Mouse (Mus musculus) cerebellum, adult 2 months (tissue): Measurements from ENCODE around the gene Cinp. TPM values are rescaled to one million over a fixed set of nuclear protein-coding genes. Genes with fewer than 3 reads are reported as not detected.
"Not testable (repeated sequence)": the region's sequence is repeated elsewhere in the genome, so short reads cannot be mapped to it uniquely, and the experiment has no call there.

Experiments
- DNase-seq, 2 experiments: peaks; one replicate each; pipeline ENCODE4 v3.0.0; 2021
- H3K27ac ChIP-seq: fragments of 200-500 bp; 2 replicates; pipeline ENCODE4 v1.5.1; 2012; ENCODE audit warnings: low read length, control low read depth, inconsistent platforms; ENCODE audit not compliant: insufficient read depth
- H3K27me3 ChIP-seq: fragments of 200-500 bp; 2 replicates; pipeline ENCODE4 v1.6.1; 2012; ENCODE audit warnings: inconsistent platforms, mild to moderate bottlenecking, low read length, moderate library complexity; ENCODE audit not compliant: control insufficient read depth, insufficient read depth
- H3K4me1 ChIP-seq: fragments of 200-500 bp; 2 replicates; pipeline ENCODE4 v1.6.1; 2011; ENCODE audit warnings: low read length; ENCODE audit not compliant: control insufficient read depth, insufficient read depth
- H3K4me3 ChIP-seq: fragments of 200-500 bp; replicated peaks from 2 replicates; pipeline ENCODE3; 2011; ENCODE audit warnings: mild to moderate bottlenecking, low read depth, low read length, control low read depth; ENCODE audit not compliant: insufficient read depth
- CTCF ChIP-seq: fragments of 200-500 bp; IDR thresholded peaks from 2 replicates; pipeline ENCODE4 v1.5.1; 2011; ENCODE audit warnings: low read depth, mild to moderate bottlenecking, control low read depth, low read length, moderate library complexity, borderline replicate concordance; ENCODE audit not compliant: insufficient read depth
- POLR2A ChIP-seq: fragments of 200-500 bp; IDR thresholded peaks from 2 replicates; pipeline ENCODE4 v1.6.1; 2011; ENCODE audit warnings: low read length, control low read depth, borderline replicate concordance; ENCODE audit not compliant: insufficient read depth
- WGBS: fragments of 180-500 bp; shearing (Covaris S2); methylation state at CpG from one replicate; pipeline ENCODE4 v1.1.7; 2018; 5-methylcytosine and 5-hydroxymethylcytosine counted together
- polyA plus RNA-seq: library from polyadenylated mRNA; depleted of rRNA; stranded (reverse); fragments of >200 nt; gene quantifications from 2 replicates; pipeline ENCODE4 v1.2.3, GENCODE M21; 2012

Cinp gene
- polyA plus RNA-seq, 1 experiment, result 65.7 TPM

DNA sequence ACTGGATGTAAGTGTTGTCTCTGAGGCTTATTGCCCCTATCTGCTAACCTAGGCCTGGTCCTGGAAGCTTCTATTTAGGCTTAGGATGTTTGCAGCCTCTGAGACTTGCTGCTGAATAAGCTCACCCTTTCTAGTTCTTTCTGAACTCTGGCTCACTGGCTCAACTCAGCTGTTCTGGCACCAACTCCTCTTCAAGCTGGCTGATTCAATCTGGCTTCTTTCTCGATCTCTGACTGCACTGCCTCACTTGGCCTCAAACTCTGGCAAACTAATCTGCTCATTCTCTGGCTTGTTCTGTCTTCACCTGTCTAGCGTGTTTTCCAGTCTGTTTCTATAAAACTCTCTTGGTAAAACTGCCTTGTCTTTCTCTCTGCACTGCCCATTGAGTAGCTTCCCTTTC, 13.6 kb downstream of the Cinp start:
- WGBS, result 42% methylated on average over 2 of the region's 2 CpGs
- Histone ChIP-seq H3K4me3 (no peak overlapping the region), H3K4me1 (no peaks in the 10 kb centered on the region), H3K27me3 (no peaks in the 10 kb centered on the region), H3K27ac (no peak overlapping the region)
- DNase-seq, result no peak
- TF ChIP-seq CTCF (no peak), POLR2A (no peak)

GRCm38 (mm10) chr12:110871247-110871646, 17.7 kb downstream of the Cinp start:
- Histone ChIP-seq H3K4me1 (peaks cover 2% of the 10 kb centered on the region), H3K27ac (no peak overlapping the region), H3K27me3 (no peaks in the 10 kb centered on the region), H3K4me3 (no peak overlapping the region)
- WGBS, result 90% methylated on average over 5 of the region's 5 CpGs
- TF ChIP-seq POLR2A (no peak), CTCF (no peak)
- DNase-seq, result no peak

DNA sequence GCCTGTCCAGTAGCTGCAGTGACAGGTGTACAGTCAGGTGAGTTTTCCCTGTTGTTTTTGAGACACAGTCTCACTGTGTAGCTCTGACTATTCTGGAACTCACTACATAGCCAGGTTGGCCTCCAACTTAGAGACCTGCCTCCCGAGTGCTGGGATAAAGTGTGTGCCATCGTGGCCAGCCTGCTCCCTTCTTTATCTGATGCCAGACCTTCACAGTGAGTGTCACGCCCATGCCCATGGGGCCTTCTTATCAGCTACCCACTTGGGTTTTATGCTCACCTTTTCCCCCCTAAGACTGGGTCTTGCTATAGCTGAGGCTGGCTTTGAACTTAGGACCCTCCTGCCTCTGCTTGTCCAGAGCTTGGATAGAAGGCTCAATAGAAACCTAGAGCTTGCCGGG, 18.8 kb downstream of the Cinp start:
- Histone ChIP-seq H3K4me1 (peaks cover 7% of the 10 kb centered on the region), H3K4me3 (no peak overlapping the region), H3K27me3 (no peaks in the 10 kb centered on the region), H3K27ac (no peak overlapping the region)
- TF ChIP-seq CTCF, result no peak
- no peak for TF ChIP-seq POLR2A
- no peak for DNase-seq
- 87% methylated on average over 4 of the region's 4 CpGs for WGBS

DNA sequence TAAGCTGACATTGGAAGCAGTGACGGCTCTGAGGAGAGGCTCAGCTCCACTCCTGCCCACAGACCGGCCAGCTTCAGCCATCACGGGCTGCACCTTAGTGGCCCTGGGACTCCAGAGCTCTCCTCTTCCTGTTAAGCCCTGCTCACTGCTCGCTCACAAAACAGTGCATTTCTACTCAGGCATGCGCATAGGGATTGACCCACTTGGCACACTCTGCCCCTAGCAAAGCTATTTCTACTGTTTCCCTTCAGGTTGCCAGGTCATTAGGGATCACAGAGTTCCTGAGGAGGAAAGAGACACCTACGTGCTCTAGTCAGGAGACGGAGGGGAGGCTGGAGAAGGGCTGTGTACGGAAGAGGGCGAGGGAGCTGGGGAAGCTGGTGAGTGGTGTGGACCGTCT, 23.0 kb downstream of the Cinp start:
- TF ChIP-seq CTCF (no peak), POLR2A (no peak)
- 52% methylated on average over 10 of the region's 10 CpGs for WGBS
- Histone ChIP-seq H3K4me3 (peak overlapping the region; percentile 6), H3K4me1 (peaks cover 7% of the 10 kb centered on the region), H3K27ac (peak overlapping the region; percentile 26; the same call in 1 of the 2 replicates), H3K27me3 (no peaks in the 10 kb centered on the region)
- DNase-seq, result peak; percentile 52 to 62

GRCm38 (mm10) chr12:110865571-110865970, 23.4 kb downstream of the Cinp start:
- no peaks in the 10 kb centered on the region for H3K27me3 ChIP-seq
- 0 out of 2 replicates have a peak overlapping the region, but pooled peaks have one; percentile 26 for H3K27ac ChIP-seq
- DNase-seq, result no peak
- peaks cover 7% of the 10 kb centered on the region for H3K4me1 ChIP-seq
- no peak for TF ChIP-seq POLR2A
- TF ChIP-seq CTCF, result no peak
- no peak overlapping the region for H3K4me3 ChIP-seq
- WGBS, result 43% methylated on average over 5 of the region's 6 CpGs

DNA sequence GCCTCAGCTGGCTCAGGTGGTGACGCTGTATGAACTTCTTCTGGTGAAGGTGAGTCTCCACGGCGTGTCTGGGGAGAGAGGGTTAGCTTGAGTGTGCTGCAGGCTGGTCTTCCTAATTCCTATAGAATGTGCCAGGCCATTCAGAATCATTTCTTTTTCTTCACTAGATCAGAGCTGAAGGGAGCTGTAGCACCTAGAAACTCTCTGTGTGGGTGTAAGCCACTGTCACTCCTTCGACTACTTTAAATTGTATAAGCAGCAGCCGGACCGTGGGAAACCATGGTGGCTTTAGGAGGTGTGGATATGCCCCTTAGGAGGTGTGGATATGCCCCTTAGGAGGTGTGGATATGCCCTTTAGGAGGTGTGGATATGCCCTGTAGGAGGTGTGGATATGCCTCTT, 24.9 kb downstream of the Cinp start:
- H3K27ac ChIP-seq, result no peak overlapping the region
- H3K4me3 ChIP-seq, result no peak overlapping the region
- 95% methylated on average over 6 of the region's 6 CpGs for WGBS
- peaks cover 7% of the 10 kb centered on the region for H3K4me1 ChIP-seq
- DNase-seq, result no peak
- no peaks in the 10 kb centered on the region for H3K27me3 ChIP-seq
- TF ChIP-seq POLR2A, result no peak
- no peak for TF ChIP-seq CTCF

- no peak for TF ChIP-seq POLR2A
- TF ChIP-seq CTCF, result no peak
- Histone ChIP-seq H3K4me3 (no peak overlapping the region), H3K4me1 (peaks cover 5% of the 10 kb centered on the region), H3K27ac (no peak overlapping the region), H3K27me3 (no peaks in the 10 kb centered on the region)
- DNase-seq, result no peak
- 70% methylated on average over 7 of the region's 7 CpGs for WGBS
Measured at GRCm38 (mm10) chr12:110861256-110861655, 27.7 kb downstream of the Cinp start.

DNA sequence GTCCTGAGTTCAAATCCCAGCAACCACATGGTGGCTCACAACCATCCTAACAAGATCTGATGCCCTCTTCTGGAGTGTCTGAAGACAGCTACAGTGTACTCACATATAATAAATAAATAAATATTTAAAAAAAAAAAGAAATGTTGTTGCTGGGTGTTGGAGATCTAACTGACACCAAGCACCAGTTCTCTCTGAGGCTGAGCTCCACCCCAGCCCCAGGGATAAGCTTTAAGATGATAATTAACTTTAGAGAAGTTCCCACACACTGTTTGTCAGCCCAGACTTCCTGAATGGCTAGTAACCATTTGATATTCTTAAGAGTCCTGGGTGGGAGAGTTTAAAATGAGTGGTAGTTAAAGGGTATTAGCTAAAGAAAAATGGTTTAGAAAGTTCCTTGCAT, 28.7 kb downstream of the Cinp start:
- no peak for DNase-seq
- Histone ChIP-seq H3K4me3 (no peak overlapping the region), H3K27me3 (no peaks in the 10 kb centered on the region), H3K27ac (no peak overlapping the region), H3K4me1 (no peaks in the 10 kb centered on the region)
- TF ChIP-seq POLR2A (no peak), CTCF (no peak)

DNA sequence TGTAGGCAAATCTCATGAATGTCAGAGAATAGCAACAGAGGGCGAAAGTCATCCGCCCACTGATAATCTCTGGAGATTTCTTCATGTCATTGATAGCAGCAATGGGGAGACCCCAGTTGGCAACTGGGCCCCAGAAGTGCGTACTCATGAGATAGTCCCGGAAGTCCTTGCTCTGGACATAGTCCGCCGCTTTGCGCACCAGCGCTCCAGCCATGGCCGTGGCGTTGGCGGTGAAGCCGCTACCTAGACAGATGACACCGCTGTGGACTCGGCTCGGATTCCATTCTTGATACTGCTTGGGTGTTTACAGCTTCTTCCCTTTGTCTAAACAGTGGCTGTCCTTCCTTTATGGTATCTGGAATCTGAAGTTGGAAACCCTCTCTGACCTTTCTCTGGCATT, 30.3 kb downstream of the Cinp start:
- not testable (repeated sequence) for H3K27me3 ChIP-seq, H3K27ac ChIP-seq, H3K4me1 ChIP-seq, H3K4me3 ChIP-seq, DNase-seq
- WGBS, result 95% methylated on average over 15 of the region's 15 CpGs
